Mouse (Mus musculus) G1E (cell line): ENCODE data around the gene Cmip. TPM values are rescaled to one million over a fixed set of nuclear protein-coding genes. Genes with fewer than 3 reads are reported as not detected.

ENCODE experiments used
- ATAC-seq: 2 replicates; pipeline ENCODE4 v1.8.0; 2016; ENCODE audit warnings: mild to moderate bottlenecking; ENCODE audit not compliant: insufficient number of reproducible peaks, poor library complexity, low FRiP score, severe bottlenecking; ENCODE audit errors: extremely low read depth
- DNase-seq: peaks from one replicate; pipeline ENCODE4 v3.0.0; 2012; ENCODE audit warnings: low spot score
- H3K27me3 ChIP-seq: 2 replicates; pipeline ENCODE4 v1.6.1; 2012; ENCODE audit warnings: mild to moderate bottlenecking, low read length, inconsistent platforms; ENCODE audit not compliant: insufficient read depth
- H3K36me3 ChIP-seq: replicated peaks from 2 replicates; pipeline ENCODE3; 2012; ENCODE audit warnings: mild to moderate bottlenecking, inconsistent platforms
- H3K4me1 ChIP-seq: 2 replicates; pipeline ENCODE4 v1.6.1; 2012; ENCODE audit warnings: low read depth, low read length, inconsistent platforms, mixed read lengths; ENCODE audit not compliant: insufficient read depth
- H3K4me3 ChIP-seq: 2 replicates; pipeline ENCODE4 v1.5.1; 2012; ENCODE audit warnings: low read depth, mild to moderate bottlenecking, inconsistent platforms, low read length, moderate library complexity, mixed read lengths
- H3K9me3 ChIP-seq: replicated peaks from 2 replicates; pipeline ENCODE4 v1.6.1; 2012; ENCODE audit warnings: inconsistent platforms
- CTCF ChIP-seq: IDR thresholded peaks from 2 replicates; pipeline ENCODE4 v1.5.1; 2012; ENCODE audit warnings: low read depth, low read length, inconsistent platforms, mixed read lengths
- GATA1 ChIP-seq: IDR thresholded peaks from 2 replicates; pipeline ENCODE4 v1.6.1; 2012; ENCODE audit warnings: borderline replicate concordance, low read length, inconsistent platforms, mixed read lengths
- GATA2 ChIP-seq: IDR thresholded peaks from 2 replicates; pipeline ENCODE4 v1.6.1; 2012; ENCODE audit warnings: low read depth, low read length, inconsistent platforms, borderline replicate concordance
- POLR2AphosphoS5 ChIP-seq: IDR thresholded peaks from 2 replicates; pipeline ENCODE4 v1.6.1; 2012; ENCODE audit warnings: low read depth, low read length, inconsistent platforms; ENCODE audit not compliant: insufficient replicate concordance
- TAL1 ChIP-seq: conservative IDR thresholded peaks from 2 replicates; pipeline ENCODE4 v1.6.1; 2012; ENCODE audit warnings: low read depth, low read length, inconsistent platforms, mixed read lengths
- polyA plus RNA-seq: library from polyadenylated mRNA; stranded (reverse); fragments of >175 nt; gene quantifications from 2 replicates; pipeline ENCODE4 v1.2.3, GENCODE M21; 2012
- total RNA-seq, 2 experiments: library from RNA; stranded (forward) in 1 of 2; stranded (reverse) in 1 of 2; fragments of 200-1000 nt in 1 of 2; fragments of >200 nt in 1 of 2; fragmentation: Nextera tagmentation in 1 of 2; gene quantifications; 2 replicates each; pipeline ENCODE4 v1.2.3; 2014 to 2017

Cmip gene
- total and polyA plus RNA-seq, 3 experiments: 5.8 to 88.8 (median 65.3) TPM

DNA sequence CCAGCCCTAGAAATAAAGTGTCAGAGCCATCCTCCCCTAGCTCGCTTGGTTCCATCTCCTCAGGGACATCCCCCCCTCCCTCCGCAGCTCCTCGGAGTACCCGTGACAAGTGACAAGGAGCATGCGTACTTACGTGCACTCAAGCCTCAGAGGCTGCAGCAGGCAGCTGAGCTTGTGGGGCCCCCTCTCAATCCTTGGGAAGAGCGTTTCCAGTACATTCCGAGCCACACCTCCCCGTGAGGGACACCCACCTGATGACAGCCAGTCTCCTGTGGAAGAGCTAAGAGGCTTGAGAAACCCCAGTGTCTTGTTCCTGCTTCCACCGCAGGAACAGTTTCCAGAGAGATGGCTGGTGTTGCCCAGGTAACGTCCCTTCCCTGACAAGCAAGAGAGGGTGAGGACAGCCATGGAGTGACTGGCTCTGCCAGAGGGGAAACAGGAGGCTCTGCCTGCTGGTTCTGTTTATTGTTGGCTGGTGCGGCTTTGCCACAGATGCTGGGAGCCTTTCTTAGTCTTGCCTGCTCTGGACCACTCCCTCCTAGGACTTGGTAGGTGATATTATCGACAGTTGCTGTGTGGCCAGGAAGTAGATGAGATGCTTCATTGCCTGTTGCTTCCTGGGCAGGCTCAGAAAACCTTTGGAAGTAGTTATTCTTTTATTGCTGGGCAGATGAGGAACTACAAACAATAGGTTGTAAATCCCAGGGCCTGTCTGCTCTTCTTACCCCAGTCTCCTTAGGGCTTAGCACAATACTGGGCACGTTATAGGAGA is 147.0 kb downstream of the Cmip start:
- TF ChIP-seq POLR2AphosphoS5 (no peak), GATA2 (no peak), TAL1 (no peak), GATA1 (no peak), CTCF (no peak)
- no peak for DNase-seq
- Histone ChIP-seq H3K9me3 (no peaks in the 10 kb centered on the region), H3K4me3 (no peak overlapping the region), H3K27me3 (no peaks in the 10 kb centered on the region), H3K36me3 (peaks cover 69% of the 10 kb centered on the region), H3K4me1 (no peaks in the 10 kb centered on the region)
- ATAC-seq: no peak

DNA sequence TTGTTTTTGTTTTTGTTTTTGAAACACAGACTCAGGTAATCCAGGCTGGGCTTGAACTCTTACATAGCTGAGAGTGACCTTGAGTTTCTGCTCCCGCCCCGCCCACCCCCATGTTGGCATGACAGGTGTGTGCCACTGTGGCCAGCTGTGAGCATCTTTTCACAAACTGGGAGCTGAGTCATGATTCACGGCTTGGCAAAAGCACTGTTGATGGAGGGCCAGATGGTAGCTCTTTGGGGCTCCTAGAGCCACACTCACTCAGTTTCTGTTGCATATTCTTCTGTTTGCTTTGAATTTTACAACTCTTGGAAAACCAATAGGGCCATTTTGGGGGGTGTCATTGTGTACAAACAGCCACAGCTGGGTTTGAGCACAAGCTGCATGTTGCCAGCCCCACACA is 149.2 kb downstream of the Cmip start:
- no peak for TF ChIP-seq CTCF
- no peak for TF ChIP-seq POLR2AphosphoS5
- TF ChIP-seq GATA1: no peak
- TF ChIP-seq GATA2: no peak
- no peak for TF ChIP-seq TAL1
- H3K4me3 ChIP-seq: no peak overlapping the region
- peaks cover 61% of the 10 kb centered on the region for H3K36me3 ChIP-seq
- ATAC-seq (no peak), DNase-seq (no peak)
- no peaks in the 10 kb centered on the region for H3K9me3 ChIP-seq
- no peaks in the 10 kb centered on the region for H3K27me3 ChIP-seq
- H3K4me1 ChIP-seq: no peaks in the 10 kb centered on the region

- H3K9me3 ChIP-seq: no peaks in the 10 kb centered on the region
- DNase-seq: no peak
- H3K4me3 ChIP-seq: no peak overlapping the region
- H3K27me3 ChIP-seq: no peaks in the 10 kb centered on the region
- H3K4me1 ChIP-seq: no peaks in the 10 kb centered on the region
- no peak for ATAC-seq
- H3K36me3 ChIP-seq: peaks cover 68% of the 10 kb centered on the region
- TF ChIP-seq CTCF (no peak), POLR2AphosphoS5 (no peak), GATA2 (no peak), TAL1 (no peak)
Observed at GRCm38 (mm10) chr8:117408634-117409033, 151.8 kb downstream of the Cmip start.

- DNase-seq (no peak), ATAC-seq (no peak)
- Histone ChIP-seq H3K9me3 (no peaks in the 10 kb centered on the region), H3K4me3 (no peak overlapping the region), H3K36me3 (peaks cover 68% of the 10 kb centered on the region), H3K4me1 (no peaks in the 10 kb centered on the region), H3K27me3 (no peaks in the 10 kb centered on the region)
- TF ChIP-seq GATA1 (no peak), GATA2 (no peak), POLR2AphosphoS5 (no peak), TAL1 (no peak), CTCF (no peak)
Observed at GRCm38 (mm10) chr8:117409056-117409455, 152.2 kb downstream of the Cmip start.

- peaks cover 74% of the 10 kb centered on the region for H3K36me3 ChIP-seq
- ATAC-seq: no peak
- no peak overlapping the region for H3K4me3 ChIP-seq
- no peaks in the 10 kb centered on the region for H3K27me3 ChIP-seq
- H3K9me3 ChIP-seq: no peaks in the 10 kb centered on the region
- DNase-seq: no peak
- H3K4me1 ChIP-seq: no peaks in the 10 kb centered on the region
- TF ChIP-seq CTCF (no peak), GATA1 (no peak), TAL1 (no peak), POLR2AphosphoS5 (no peak), GATA2 (no peak)
Observed at GRCm38 (mm10) chr8:117410391-117410790, 153.5 kb downstream of the Cmip start.

- Histone ChIP-seq H3K4me3 (no peak overlapping the region), H3K27me3 (no peaks in the 10 kb centered on the region), H3K4me1 (no peaks in the 10 kb centered on the region), H3K36me3 (peaks cover 76% of the 10 kb centered on the region), H3K9me3 (no peaks in the 10 kb centered on the region)
- no peak for DNase-seq
- no peak for ATAC-seq
- TF ChIP-seq CTCF: no peak
- no peak for TF ChIP-seq POLR2AphosphoS5
- no peak for TF ChIP-seq TAL1
- no peak for TF ChIP-seq GATA1
- no peak for TF ChIP-seq GATA2
Observed at GRCm38 (mm10) chr8:117410901-117411300, 154.0 kb downstream of the Cmip start.

- Histone ChIP-seq H3K4me3 (no peak overlapping the region), H3K4me1 (no peaks in the 10 kb centered on the region), H3K27me3 (no peaks in the 10 kb centered on the region), H3K9me3 (no peaks in the 10 kb centered on the region), H3K36me3 (peaks cover 78% of the 10 kb centered on the region)
- no peak for ATAC-seq
- TF ChIP-seq CTCF (no peak), GATA1 (no peak), GATA2 (no peak)
- DNase-seq: no peak
Observed at GRCm38 (mm10) chr8:117412232-117412631, 155.4 kb downstream of the Cmip start.
